Mouse (Mus musculus) limb, embryonic 14.5 days (tissue): Measurements from ENCODE around the gene Fgfbp1. TPM values are rescaled to one million over a fixed set of nuclear protein-coding genes. Genes with fewer than 3 reads are reported as not detected.

Experiments used
- ATAC-seq: fragments of 200-750 bp; cut with Nextera tagmentation; 2 replicates; pipeline ENCODE4 v1.8.0; 2017; ENCODE audit warnings: low read depth, moderate number of reproducible peaks, moderate TSS enrichment; ENCODE audit not compliant: low FRiP score
- DNase-seq: peaks from one replicate; pipeline ENCODE4 v3.0.0-alpha.2; 2015; ENCODE audit warnings: low spot score
- H3K27ac ChIP-seq: fragments of 300-500 bp; sonication (generic); replicated peaks from 2 replicates; pipeline ENCODE4 v1.5.1; 2014; ENCODE audit warnings: low read depth, mild to moderate bottlenecking, low read length, moderate library complexity, mixed read lengths
- H3K27me3 ChIP-seq: fragments of 300-500 bp; sonication (generic); 2 replicates; pipeline ENCODE4 v1.6.1; 2014; ENCODE audit warnings: low read length, mixed read lengths; ENCODE audit not compliant: control insufficient read depth, insufficient read depth
- H3K36me3 ChIP-seq: fragments of 300-500 bp; sonication (generic); 2 replicates; pipeline ENCODE4 v1.6.1; 2014; ENCODE audit warnings: mild to moderate bottlenecking, low read length, moderate library complexity, mixed read lengths; ENCODE audit not compliant: control insufficient read depth, insufficient read depth
- H3K4me1 ChIP-seq: fragments of 300-500 bp; sonication (generic); 2 replicates; pipeline ENCODE4 v1.6.1; 2014; ENCODE audit warnings: antibody characterized with exemption, low read length, mixed read lengths; ENCODE audit not compliant: control insufficient read depth, insufficient read depth
- H3K4me2 ChIP-seq: fragments of 300-500 bp; sonication (generic); replicated peaks from 2 replicates; pipeline ENCODE4 v1.6.1; 2014; ENCODE audit warnings: low read depth, mild to moderate bottlenecking, low read length, moderate library complexity; ENCODE audit not compliant: severe bottlenecking
- H3K4me3 ChIP-seq: fragments of 300-500 bp; sonication (generic); replicated peaks from 2 replicates; pipeline ENCODE4 v1.5.1; 2014; ENCODE audit warnings: low read length
- H3K9ac ChIP-seq: fragments of 300-500 bp; sonication (generic); 2 replicates; pipeline ENCODE4 v1.6.1; 2014; ENCODE audit warnings: mild to moderate bottlenecking, low read depth, low read length, moderate library complexity; ENCODE audit not compliant: severe bottlenecking
- H3K9me3 ChIP-seq: fragments of 300-500 bp; sonication (generic); 2 replicates; pipeline ENCODE4 v1.6.1; 2016; ENCODE audit warnings: low read length; ENCODE audit not compliant: control insufficient read depth
- POLR2A ChIP-seq: fragments of 200-500 bp; IDR thresholded peaks from 2 replicates; pipeline ENCODE4 v1.8.0; 2012; ENCODE audit warnings: inconsistent platforms, mild to moderate bottlenecking, moderate library complexity, borderline replicate concordance; ENCODE audit not compliant: insufficient read depth, insufficient read length; ENCODE audit errors: extremely low read depth
- WGBS: fragments of 180-500 bp; shearing (Covaris S2); extraction: QIAGEN DNeasy Blood & Tissue Kit; methylation state at CpG from one replicate; pipeline ENCODE4 v1.1.7; 2014; 5-methylcytosine and 5-hydroxymethylcytosine counted together
- polyA plus RNA-seq, 2 experiments: library from polyadenylated mRNA; depleted of rRNA in 1 of 2; stranded (reverse) in 1 of 2; unstranded in 1 of 2; fragments of >200 nt; fragmentation: Nextera tagmentation in 1 of 2; extraction: Ambion mirVana in 1 of 2; gene quantifications; 2 replicates each; pipeline versions ENCODE4 v1.2.1 to v1.2.3; 2012 to 2014

The Fgfbp1 gene
- polyA plus RNA-seq, 2 experiments: 34.1 to 92.0 TPM

- WGBS: 14% methylated on average over 9 of the region's 9 CpGs
Measured at GRCm38 (mm10) chr5:43947330-43947977, 34.1 kb downstream of the Fgfbp1 start.

GRCm38 (mm10) chr5:43933269-43933668, 48.3 kb downstream of the Fgfbp1 start:
- Histone ChIP-seq H3K27ac (no peak overlapping the region), H3K9ac (no peak overlapping the region), H3K27me3 (no peaks in the 10 kb centered on the region), H3K4me3 (no peak overlapping the region), H3K9me3 (no peaks in the 10 kb centered on the region), H3K36me3 (no peaks in the 10 kb centered on the region), H3K4me2 (no peak overlapping the region), H3K4me1 (no peaks in the 10 kb centered on the region)
- DNase-seq (no peak), ATAC-seq (no peak)
- no peak for TF ChIP-seq POLR2A
- WGBS: 56% methylated on average over 2 of the region's 2 CpGs

More at GRCm38 (mm10) chr5:43947330-43947977, 34.1 kb downstream of the Fgfbp1 start:
- ATAC-seq (no peak), DNase-seq (no peak)
- Histone ChIP-seq H3K4me2 (peak overlapping the region; percentile 46), H3K36me3 (no peaks in the 10 kb centered on the region), H3K4me3 (peak overlapping the region; percentile 17; the same call in 1 of the 2 replicates), H3K27me3 (no peaks in the 10 kb centered on the region), H3K9me3 (no peaks in the 10 kb centered on the region), H3K9ac (no peak overlapping the region), H3K27ac (no peak overlapping the region), H3K4me1 (peaks cover 17% of the 10 kb centered on the region)
- no peak for TF ChIP-seq POLR2A

Other genes starting within 250 kb of the Fgfbp1 start
- 0.10 and 0.16 TPM in 2 replicates for gene Bst1, start 162.9 kb downstream of the Fgfbp1 start, polyA plus RNA-seq (2012; rRNA removed)
- gene Bst1, start 162.9 kb downstream of the Fgfbp1 start, polyA plus RNA-seq (2014; fragmentation: Nextera tagmentation; extraction: Ambion mirVana): 0.12 TPM in 1 of 2 replicates, not detected in the other
- gene Fbxl5, start 160.1 kb downstream of the Fgfbp1 start, polyA plus RNA-seq (2012; rRNA removed): 39.5 and 43.4 TPM in 2 replicates
- 58.7 and 64.1 TPM in 2 replicates for gene Fbxl5, start 160.1 kb downstream of the Fgfbp1 start, polyA plus RNA-seq (2014; fragmentation: Nextera tagmentation; extraction: Ambion mirVana)
- gene Cd38, start 113.2 kb downstream of the Fgfbp1 start, polyA plus RNA-seq (2012; rRNA removed): 5.3 and 6.5 TPM in 2 replicates
- 7.4 and 7.7 TPM in 2 replicates for gene Cd38, start 113.2 kb downstream of the Fgfbp1 start, polyA plus RNA-seq (2014; fragmentation: Nextera tagmentation; extraction: Ambion mirVana)
- gene Gm7879, start 68.6 kb downstream of the Fgfbp1 start, polyA plus RNA-seq (2012; rRNA removed): 0.38 TPM in 2 replicates
- 0.70 TPM in 1 of 2 replicates, not detected in the other for gene Gm7879, start 68.6 kb downstream of the Fgfbp1 start, polyA plus RNA-seq (2014; fragmentation: Nextera tagmentation; extraction: Ambion mirVana)
- gene Prom1, start 120.3 kb upstream of the Fgfbp1 start, polyA plus RNA-seq (2012; rRNA removed): 24.9 and 25.7 TPM in 2 replicates
- 39.8 and 48.0 TPM in 2 replicates for gene Prom1, start 120.3 kb upstream of the Fgfbp1 start, polyA plus RNA-seq (2014; fragmentation: Nextera tagmentation; extraction: Ambion mirVana)
- 47.9 and 53.2 TPM in 2 replicates for gene Tapt1, start 244.8 kb upstream of the Fgfbp1 start, polyA plus RNA-seq (2012; rRNA removed)
- gene Tapt1, start 244.8 kb upstream of the Fgfbp1 start, polyA plus RNA-seq (2014; fragmentation: Nextera tagmentation; extraction: Ambion mirVana): 36.0 and 40.6 TPM in 2 replicates